Mouse (Mus musculus) hindbrain, embryonic 16.5 days (tissue): ENCODE data around the gene 2010111I01Rik. TPM values are rescaled to one million over a fixed set of nuclear protein-coding genes. Genes with fewer than 3 reads are reported as not detected.
"Not testable (repeated sequence)": the region's sequence is repeated elsewhere in the genome, so short reads cannot be mapped to it uniquely, and the experiment has no call there.

Experiments
- ATAC-seq: fragments of 200-750 bp; cut with Nextera tagmentation; 2 replicates; pipeline ENCODE4 v1.8.0; 2017; ENCODE audit warnings: moderate TSS enrichment, moderate library complexity
- H3K27ac ChIP-seq: fragments of 300-500 bp; sonication (generic); 2 replicates; pipeline ENCODE4 v1.5.1; 2014; ENCODE audit warnings: low read depth, mild to moderate bottlenecking, control low read depth, low read length, moderate library complexity
- H3K27me3 ChIP-seq: fragments of 300-500 bp; sonication (generic); replicated peaks from 2 replicates; pipeline ENCODE4 v1.6.1; 2014; ENCODE audit warnings: low read length; ENCODE audit not compliant: control insufficient read depth, insufficient read depth
- H3K36me3 ChIP-seq: fragments of 300-500 bp; sonication (generic); 2 replicates; pipeline ENCODE4 v1.6.1; 2014; ENCODE audit warnings: mild to moderate bottlenecking, low read length, moderate library complexity, mixed read lengths; ENCODE audit not compliant: control insufficient read depth, insufficient read depth
- H3K4me1 ChIP-seq: fragments of 300-500 bp; sonication (generic); 2 replicates; pipeline ENCODE4 v1.6.1; 2014; ENCODE audit warnings: low read depth, low read length; ENCODE audit not compliant: control insufficient read depth, insufficient read depth
- H3K4me2 ChIP-seq: fragments of 300-500 bp; sonication (generic); 2 replicates; pipeline ENCODE4 v1.6.1; 2014; ENCODE audit warnings: mild to moderate bottlenecking, low read length, control low read depth, moderate library complexity
- H3K4me3 ChIP-seq: fragments of 300-500 bp; sonication (generic); 2 replicates; pipeline ENCODE4 v1.5.1; 2014; ENCODE audit warnings: mild to moderate bottlenecking, low read length, control low read depth, moderate library complexity
- H3K9ac ChIP-seq: fragments of 300-500 bp; sonication (generic); 2 replicates; pipeline ENCODE4 v1.6.1; 2014; ENCODE audit warnings: low read depth, mild to moderate bottlenecking, control low read depth, low read length, moderate library complexity
- H3K9me3 ChIP-seq: fragments of 300-500 bp; sonication (generic); 2 replicates; pipeline ENCODE4 v1.6.1; 2014; ENCODE audit warnings: mild to moderate bottlenecking, low read length, moderate library complexity; ENCODE audit not compliant: control insufficient read depth
- WGBS: fragments of 180-500 bp; shearing (Covaris S2); extraction: QIAGEN DNeasy Blood & Tissue Kit; methylation state at CpG from one replicate; pipeline ENCODE4 v1.1.7; 2014; 5-methylcytosine and 5-hydroxymethylcytosine counted together
- polyA plus RNA-seq: library from polyadenylated mRNA; unstranded; fragments of >200 nt; fragmentation: Nextera tagmentation; extraction: Ambion mirVana; gene quantifications from 2 replicates; pipeline ENCODE4 v1.2.1, GENCODE M21; 2015

Gene 2010111I01Rik
- polyA plus RNA-seq, 1 experiment from 2014 or later = 28.6 TPM

DNA sequence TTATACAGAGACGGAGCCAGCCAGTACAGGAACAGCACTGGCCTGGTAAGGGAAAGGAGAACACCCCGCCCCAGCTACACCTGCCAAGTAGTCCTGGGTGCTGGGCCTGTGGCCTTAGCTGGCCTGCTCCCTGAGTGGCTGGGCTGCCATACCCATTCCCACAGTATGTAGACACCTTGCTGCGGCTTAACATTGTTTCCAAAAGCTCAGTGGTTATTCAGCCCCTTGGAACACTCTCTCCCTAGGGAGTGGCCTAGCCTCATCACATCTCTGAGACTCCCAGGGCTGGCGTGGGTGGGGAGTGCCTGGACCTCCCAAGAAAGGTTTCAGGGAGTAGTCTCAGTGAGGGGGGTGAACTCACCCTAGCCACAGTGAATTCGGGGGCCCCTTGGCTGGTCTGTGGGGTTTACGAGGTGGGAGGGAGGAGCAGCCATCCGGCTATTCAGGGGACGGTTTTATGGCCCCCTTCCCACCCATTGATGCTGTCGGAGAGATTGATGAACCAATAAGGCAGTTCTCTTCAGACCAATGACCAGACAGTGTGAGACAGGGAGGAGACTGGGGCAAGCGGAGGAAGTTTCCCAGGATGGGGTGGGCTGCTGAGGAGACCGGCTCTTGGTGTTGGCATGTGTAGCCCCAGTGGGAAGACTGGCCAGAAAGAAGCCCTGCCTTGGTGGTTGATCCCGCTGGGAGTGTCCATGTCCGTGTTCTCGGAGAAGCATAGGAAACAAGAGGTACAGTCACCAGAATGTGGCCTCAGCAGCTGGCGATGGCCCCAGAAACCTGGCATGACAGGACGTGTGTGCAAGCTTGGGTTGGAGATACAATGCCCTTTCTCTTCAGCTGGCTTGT lies 340.7 kb downstream of the 2010111I01Rik start:
- Histone ChIP-seq H3K4me2 (no peak overlapping the region), H3K36me3 (peaks cover 2% of the 10 kb centered on the region), H3K27ac (no peak overlapping the region; the same call in 1 of the 2 replicates), H3K4me1 (peaks cover 6% of the 10 kb centered on the region), H3K27me3 (no peaks in the 10 kb centered on the region), H3K9me3 (no peaks in the 10 kb centered on the region), H3K4me3 (no peak overlapping the region), H3K9ac (no peak overlapping the region)
- 38% methylated on average over 16 of the region's 16 CpGs for WGBS
- peak; percentile 65 for ATAC-seq

DNA sequence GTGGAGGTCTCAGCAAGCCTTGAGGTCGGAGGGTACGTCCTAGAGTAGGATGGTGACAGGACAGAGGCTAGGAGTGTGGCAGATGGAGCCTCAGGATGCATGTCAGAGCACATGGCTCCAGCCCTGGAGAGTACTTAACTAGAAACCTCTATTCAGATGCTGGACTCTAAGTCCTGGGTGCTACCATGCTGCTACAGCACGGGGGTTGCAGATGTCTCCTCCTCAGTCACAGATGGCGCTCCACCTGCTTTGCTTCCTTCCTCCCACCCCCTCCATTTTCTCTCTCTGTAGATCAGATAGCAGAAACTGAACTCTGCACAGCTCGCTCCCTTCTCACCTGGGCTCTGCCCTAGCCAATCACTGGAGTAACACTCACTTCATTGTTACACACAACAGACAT lies 342.1 kb downstream of the 2010111I01Rik start:
- no peaks in the 10 kb centered on the region for H3K27me3 ChIP-seq
- WGBS = 83% methylated on average over 5 of the region's 5 CpGs
- no peak overlapping the region for H3K4me3 ChIP-seq
- H3K9me3 ChIP-seq = no peaks in the 10 kb centered on the region
- H3K27ac ChIP-seq = no peak overlapping the region
- no peak overlapping the region for H3K9ac ChIP-seq
- no peaks in the 10 kb centered on the region; the same call in 1 of the 2 replicates for H3K36me3 ChIP-seq
- peaks cover 6% of the 10 kb centered on the region for H3K4me1 ChIP-seq
- H3K4me2 ChIP-seq = no peak overlapping the region
- peak; percentile 49 for ATAC-seq

DNA sequence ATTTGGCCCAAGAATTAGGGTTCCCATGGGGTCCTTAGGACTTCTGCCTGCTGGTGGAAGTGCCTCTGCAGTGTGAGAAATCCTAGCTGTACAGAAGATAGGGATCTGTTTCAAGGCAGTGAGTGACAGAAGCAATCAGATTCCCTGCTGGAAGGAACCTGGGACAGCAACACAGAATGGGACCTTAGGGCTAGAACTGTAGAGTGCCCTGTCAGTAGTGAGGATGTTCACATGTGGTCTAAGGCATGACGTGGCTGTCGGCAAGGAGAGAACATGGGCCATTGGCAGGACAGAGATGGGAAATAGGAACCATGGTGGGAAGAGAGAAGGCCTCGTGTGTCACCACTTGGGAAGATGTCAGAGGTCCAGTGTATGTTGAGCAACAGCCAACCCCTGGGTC lies 344.9 kb downstream of the 2010111I01Rik start:
- no peak overlapping the region for H3K27ac ChIP-seq
- ATAC-seq = no peak
- no peak overlapping the region for H3K4me2 ChIP-seq
- H3K9ac ChIP-seq = no peak overlapping the region
- WGBS = 91% methylated on average over 3 of the region's 3 CpGs
- 0 out of 2 replicates have a peak, but pooled peaks cover 2% of the 10 kb centered on the region for H3K36me3 ChIP-seq
- no peaks in the 10 kb centered on the region for H3K27me3 ChIP-seq
- H3K4me3 ChIP-seq = no peak overlapping the region
- peaks cover 6% of the 10 kb centered on the region for H3K4me1 ChIP-seq
- H3K9me3 ChIP-seq = no peaks in the 10 kb centered on the region

DNA sequence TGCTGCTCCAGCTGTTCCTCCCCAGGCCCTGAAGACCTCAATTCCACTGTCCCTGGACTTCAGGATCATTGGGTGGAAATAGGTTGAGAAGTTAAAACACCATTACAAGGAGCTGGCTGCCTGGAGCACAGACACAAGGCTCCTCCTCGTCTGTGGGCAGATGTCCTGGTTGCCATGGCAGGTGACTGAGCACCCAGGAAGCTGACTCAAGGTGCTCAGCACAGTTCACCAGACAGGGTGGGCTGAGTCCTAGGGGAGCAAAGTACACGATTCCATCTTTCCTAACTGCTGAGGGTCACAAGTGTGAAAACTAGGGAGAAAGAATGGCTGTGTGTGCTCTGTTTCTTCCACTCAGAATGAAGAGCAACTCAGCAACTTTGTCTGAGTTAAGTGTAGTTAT lies 346.5 kb downstream of the 2010111I01Rik start:
- Histone ChIP-seq H3K9me3 (no peaks in the 10 kb centered on the region), H3K4me2 (no peak overlapping the region), H3K27ac (no peak overlapping the region), H3K4me3 (no peak overlapping the region), H3K4me1 (no peaks in the 10 kb centered on the region), H3K36me3 (0 out of 2 replicates have a peak, but pooled peaks cover 2% of the 10 kb centered on the region), H3K27me3 (no peaks in the 10 kb centered on the region), H3K9ac (no peak overlapping the region)
- 52% methylated on average over 2 of the region's 2 CpGs for WGBS
- no peak for ATAC-seq

DNA sequence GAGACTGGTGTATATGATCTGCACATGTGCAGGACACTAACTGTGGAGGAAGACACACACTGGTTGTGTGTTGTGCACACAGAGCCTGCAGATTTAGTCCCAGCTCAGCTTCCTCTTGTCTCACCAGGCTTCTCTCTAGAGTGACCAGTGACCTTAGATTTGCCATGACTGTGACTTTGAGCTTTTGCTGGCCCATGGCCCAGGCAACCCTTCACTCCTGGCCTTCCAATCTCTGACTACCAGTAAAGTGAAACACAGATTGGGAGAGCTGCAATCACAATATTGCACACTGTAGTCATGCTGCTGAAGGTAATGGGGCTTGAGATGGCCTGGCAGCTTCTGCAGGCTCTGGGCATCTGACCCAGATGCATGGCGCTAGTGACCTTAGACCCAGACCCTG lies 348.6 kb downstream of the 2010111I01Rik start:
- WGBS = 94% methylated on average over 1 of the region's 1 CpGs
- no peaks in the 10 kb centered on the region for H3K27me3 ChIP-seq
- no peak overlapping the region for H3K9ac ChIP-seq
- no peak overlapping the region for H3K27ac ChIP-seq
- no peak overlapping the region for H3K4me3 ChIP-seq
- 0 out of 2 replicates have a peak, but pooled peaks cover 2% of the 10 kb centered on the region for H3K36me3 ChIP-seq
- no peak overlapping the region for H3K4me2 ChIP-seq
- ATAC-seq = no peak
- no peaks in the 10 kb centered on the region for H3K9me3 ChIP-seq
- no peaks in the 10 kb centered on the region for H3K4me1 ChIP-seq

DNA sequence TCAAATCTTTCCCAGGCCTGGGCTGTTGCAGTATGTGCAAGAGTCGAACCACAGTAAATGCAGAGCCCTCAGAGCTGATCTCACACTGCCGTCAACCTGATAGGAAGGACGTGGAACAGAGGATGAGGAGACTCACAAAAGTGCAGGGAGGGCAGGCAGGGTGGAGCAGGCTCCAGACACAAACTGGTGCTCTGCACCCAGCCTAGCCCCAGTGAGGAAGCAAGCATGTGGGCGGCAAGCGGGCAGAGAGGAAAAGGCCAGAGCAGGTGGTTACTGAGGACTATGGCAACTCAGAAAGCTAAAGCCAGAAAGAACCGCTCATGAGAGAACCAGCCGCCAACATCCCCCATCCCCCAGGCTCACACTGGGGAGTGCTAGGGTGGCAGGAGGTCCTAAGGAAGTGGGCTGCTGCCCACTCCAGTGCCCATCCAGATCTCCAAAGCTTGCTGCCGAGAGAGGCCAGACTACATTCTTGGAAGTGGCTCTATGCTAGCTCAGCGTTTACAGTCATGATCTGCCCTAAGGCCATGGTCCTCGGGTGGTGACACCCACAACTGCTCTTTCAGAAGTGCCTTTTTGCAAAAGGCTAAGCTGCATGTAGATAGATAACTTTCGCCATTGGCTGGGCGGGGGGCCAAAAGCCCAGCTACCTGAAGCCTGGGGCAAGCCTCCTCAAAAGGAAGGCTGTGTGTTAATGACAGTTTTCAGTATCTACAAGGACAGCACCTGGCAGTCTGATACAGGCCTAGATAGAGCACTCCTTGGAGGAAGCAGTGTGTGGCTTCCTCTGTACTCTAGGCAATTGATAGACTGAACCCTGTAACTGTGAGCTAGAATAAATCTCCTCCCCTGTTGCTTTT lies 349.3 kb downstream of the 2010111I01Rik start:
- H3K27me3 ChIP-seq = no peaks in the 10 kb centered on the region
- no peaks in the 10 kb centered on the region for H3K4me1 ChIP-seq
- H3K9ac ChIP-seq = no peak overlapping the region
- ATAC-seq = no peak
- H3K9me3 ChIP-seq = no peaks in the 10 kb centered on the region
- H3K27ac ChIP-seq = no peak overlapping the region
- 0 out of 2 replicates have a peak, but pooled peaks cover 2% of the 10 kb centered on the region for H3K36me3 ChIP-seq
- H3K4me2 ChIP-seq = no peak overlapping the region
- WGBS = 89% methylated on average over 12 of the region's 12 CpGs
- H3K4me3 ChIP-seq = no peak overlapping the region

DNA sequence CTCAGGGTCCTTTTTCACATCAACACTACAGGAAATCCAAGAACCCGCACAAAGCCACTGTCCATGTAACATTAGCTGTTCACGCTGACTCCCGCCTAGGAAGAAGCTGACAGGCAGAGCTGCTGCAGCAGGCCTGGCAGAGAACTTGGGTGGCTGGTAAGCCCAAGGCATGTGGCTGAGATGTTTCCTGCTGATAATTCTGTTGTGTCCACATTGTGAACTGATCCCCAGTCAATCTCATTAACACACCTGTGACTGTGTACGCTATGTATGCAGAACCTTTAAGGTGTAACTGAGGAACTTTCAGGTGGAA lies 349.9 kb downstream of the 2010111I01Rik start:
- H3K27me3 ChIP-seq = no peaks in the 10 kb centered on the region
- H3K4me1 ChIP-seq = no peaks in the 10 kb centered on the region
- no peak overlapping the region for H3K4me2 ChIP-seq
- no peak overlapping the region for H3K27ac ChIP-seq
- 76% methylated on average over 4 of the region's 4 CpGs for WGBS
- no peak overlapping the region for H3K9ac ChIP-seq
- H3K4me3 ChIP-seq = no peak overlapping the region
- no peak for ATAC-seq
- H3K9me3 ChIP-seq = no peaks in the 10 kb centered on the region
- H3K36me3 ChIP-seq = 0 out of 2 replicates have a peak, but pooled peaks cover 2% of the 10 kb centered on the region

DNA sequence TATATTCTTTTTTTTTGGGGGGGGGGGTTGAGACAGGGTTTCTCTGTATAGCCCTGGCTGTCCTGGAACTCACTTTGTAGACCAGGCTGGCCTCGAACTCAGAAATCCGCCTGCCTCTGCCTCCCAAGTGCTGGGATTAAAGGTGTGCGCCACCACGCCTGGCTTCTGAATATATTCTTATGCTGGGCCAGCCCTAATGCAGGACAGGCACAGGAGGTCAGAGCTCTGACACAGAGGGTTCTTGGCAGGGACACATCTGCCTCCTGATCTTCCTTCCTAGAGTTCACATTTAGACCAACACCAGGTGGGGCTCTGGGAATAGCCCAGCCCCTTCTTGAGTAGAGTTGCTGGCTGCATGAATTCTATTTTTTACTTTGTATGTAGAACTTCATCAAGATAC lies 350.4 kb downstream of the 2010111I01Rik start:
- WGBS = 94% methylated on average over 3 of the region's 4 CpGs
- not testable (repeated sequence) for ATAC-seq, H3K36me3 ChIP-seq, H3K9ac ChIP-seq, H3K9me3 ChIP-seq, H3K4me2 ChIP-seq, H3K4me1 ChIP-seq, H3K27ac ChIP-seq, H3K4me3 ChIP-seq, H3K27me3 ChIP-seq

DNA sequence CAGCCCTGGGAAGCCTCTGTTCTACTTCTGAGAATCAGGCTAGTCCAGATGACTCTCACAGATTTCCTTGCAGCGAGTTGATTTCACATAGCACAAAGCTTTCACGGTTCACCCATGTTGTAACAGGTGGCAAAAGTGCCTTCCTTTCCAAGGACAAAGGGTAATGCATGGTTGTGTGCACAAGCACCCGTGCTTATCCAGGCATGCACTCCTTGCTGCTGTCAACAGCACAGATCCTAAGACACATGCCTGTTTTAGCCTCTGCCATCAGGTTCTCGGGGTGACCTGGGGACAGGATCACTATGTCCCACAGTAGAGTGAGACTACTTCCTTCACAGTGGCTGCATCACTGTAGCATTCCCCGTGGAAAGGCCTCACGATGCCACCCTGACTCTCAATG lies 351.1 kb downstream of the 2010111I01Rik start:
- Histone ChIP-seq H3K4me1 (no peaks in the 10 kb centered on the region), H3K9ac (no peak overlapping the region), H3K27me3 (no peaks in the 10 kb centered on the region), H3K4me3 (no peak overlapping the region), H3K9me3 (no peaks in the 10 kb centered on the region), H3K36me3 (0 out of 2 replicates have a peak, but pooled peaks cover 2% of the 10 kb centered on the region), H3K4me2 (no peak overlapping the region), H3K27ac (no peak overlapping the region)
- ATAC-seq = no peak
- WGBS = 90% methylated on average over 6 of the region's 6 CpGs
